Mouse (Mus musculus) E14TG2a.4 (cell line): ENCODE data around the gene Mad1l1.
"Not testable (repeated sequence)": the region's sequence is repeated elsewhere in the genome, so short reads cannot be mapped to it uniquely, and the experiment has no call there.

ENCODE experiments used
- CTCF ChIP-seq: conservative IDR thresholded peaks from 2 replicates; pipeline ENCODE4 v1.5.1; 2014; ENCODE audit warnings: low read length
- NANOG ChIP-seq: IDR thresholded peaks from 2 replicates; pipeline ENCODE4 v1.6.1; 2014; ENCODE audit warnings: borderline replicate concordance, low read length, mixed read lengths
- POU5F1 ChIP-seq: IDR thresholded peaks from 2 replicates; pipeline ENCODE4 v1.6.1; 2014; ENCODE audit warnings: low read length, borderline replicate concordance

DNA sequence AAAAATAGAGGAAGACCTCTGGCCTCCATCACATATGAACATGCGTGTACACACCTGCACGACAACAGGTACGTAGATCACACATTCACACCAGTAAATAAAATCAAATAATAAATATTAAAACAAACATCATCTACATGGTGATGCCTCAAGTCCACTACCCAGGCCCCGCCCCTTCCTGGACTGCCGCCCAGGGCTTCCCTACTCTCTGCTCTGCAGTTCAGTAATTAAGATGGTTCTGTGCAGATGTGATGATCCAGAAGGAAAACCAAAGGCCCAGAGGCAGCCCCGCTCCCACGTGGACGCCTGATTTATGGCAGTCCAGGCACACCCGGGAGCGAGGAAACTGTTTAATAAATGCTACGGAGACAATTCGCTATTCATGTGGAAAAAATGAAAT, 323.0 kb downstream of the Mad1l1 start:
- not testable (repeated sequence) for TF ChIP-seq CTCF, POU5F1, NANOG
